Mouse (Mus musculus) forebrain, embryonic 16.5 days (tissue): ENCODE measurements around the gene Prdm11. TPM values are rescaled to one million over a fixed set of nuclear protein-coding genes. Genes with fewer than 3 reads are reported as not detected.

Experiments used
- ATAC-seq: fragments of 200-750 bp; cut with Nextera tagmentation; 2 replicates; pipeline ENCODE4 v1.8.0; 2017; ENCODE audit warnings: mild to moderate bottlenecking, moderate library complexity
- H3K27ac ChIP-seq: fragments of 300-500 bp; sonication (generic); 2 replicates; pipeline ENCODE4 v1.5.1; 2014; ENCODE audit warnings: low read length, control low read depth
- H3K27me3 ChIP-seq: fragments of 300-500 bp; sonication (generic); replicated peaks from 2 replicates; pipeline ENCODE4 v1.6.1; 2014; ENCODE audit warnings: low read length; ENCODE audit not compliant: control insufficient read depth, insufficient read depth
- H3K36me3 ChIP-seq: fragments of 300-500 bp; sonication (generic); 2 replicates; pipeline ENCODE4 v1.6.1; 2014; ENCODE audit not compliant: control insufficient read depth, insufficient read depth
- H3K4me1 ChIP-seq: fragments of 300-500 bp; sonication (generic); replicated peaks from 2 replicates; pipeline ENCODE4 v1.6.1; 2014; ENCODE audit warnings: low read length; ENCODE audit not compliant: control insufficient read depth, insufficient read depth
- H3K4me2 ChIP-seq: fragments of 300-500 bp; sonication (generic); 2 replicates; pipeline ENCODE4 v1.6.1; 2014; ENCODE audit warnings: mild to moderate bottlenecking, low read length, control low read depth
- H3K4me3 ChIP-seq: fragments of 300-500 bp; sonication (generic); replicated peaks from 2 replicates; pipeline ENCODE4 v1.5.1; 2014; ENCODE audit warnings: mild to moderate bottlenecking, low read length, control low read depth
- H3K9ac ChIP-seq: fragments of 300-500 bp; sonication (generic); replicated peaks from 2 replicates; pipeline ENCODE4 v1.6.1; 2014; ENCODE audit warnings: low read depth, low read length, control low read depth
- H3K9me3 ChIP-seq: fragments of 300-500 bp; sonication (generic); 2 replicates; pipeline ENCODE4 v1.6.1; 2016; ENCODE audit warnings: low read length; ENCODE audit not compliant: control insufficient read depth
- WGBS: fragments of 180-500 bp; shearing (Covaris S2); extraction: QIAGEN DNeasy Blood & Tissue Kit; methylation state at CpG from one replicate; pipeline ENCODE4 v1.1.7; 2014; 5-methylcytosine and 5-hydroxymethylcytosine counted together
- polyA plus RNA-seq: library from polyadenylated mRNA; unstranded; fragments of >200 nt; fragmentation: Nextera tagmentation; extraction: Ambion mirVana; gene quantifications from 2 replicates; pipeline ENCODE4 v1.2.1, GENCODE M21; 2015

Gene Prdm11
- 1.7 and 2.4 TPM in 2 replicates for polyA plus RNA-seq

- no peaks in the 10 kb centered on the region for H3K9me3 ChIP-seq
- under 1% methylated on average over 86 of the region's 90 CpGs for WGBS
- peak; percentile 49 for ATAC-seq
Measured at GRCm38 (mm10) chr2:93045818-93046508, at the start of gene Prdm11. Gene Prdm11 (minus strand): TSS chr2:93046167.

DNA sequence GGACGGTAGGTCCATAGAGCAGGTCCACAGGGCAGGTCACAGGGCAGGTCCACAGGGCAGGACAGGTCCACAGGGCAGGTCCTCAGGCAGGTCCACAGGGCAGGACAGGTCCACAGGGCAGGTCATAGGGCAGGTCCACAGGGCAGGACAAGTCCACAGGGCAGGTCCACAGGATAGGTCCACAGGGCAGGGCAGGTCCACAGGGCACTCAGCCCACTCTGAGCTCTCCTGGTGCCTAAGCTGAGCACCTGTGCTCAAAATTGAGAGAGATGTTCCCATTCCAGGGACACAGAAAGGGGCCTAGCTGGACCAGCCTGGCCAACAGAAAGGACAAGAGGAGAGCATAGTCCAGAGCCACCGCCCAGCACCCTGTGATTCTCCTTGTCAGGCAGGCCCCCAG, 46.4 kb upstream of the Prdm11 start:
- Histone ChIP-seq H3K4me1 (peaks cover 29% of the 10 kb centered on the region), H3K27ac (no peak overlapping the region), H3K9ac (no peak overlapping the region), H3K27me3 (no peaks in the 10 kb centered on the region), H3K36me3 (no peaks in the 10 kb centered on the region), H3K9me3 (no peaks in the 10 kb centered on the region), H3K4me3 (no peak overlapping the region), H3K4me2 (no peak overlapping the region)
- WGBS, result 68% methylated on average over 2 of the region's 2 CpGs
- no peak for ATAC-seq

More at GRCm38 (mm10) chr2:93045818-93046508, at the start of gene Prdm11:
- H3K27me3 ChIP-seq, result no peaks in the 10 kb centered on the region
- peak within 1 kb of the TSS; percentile 91 for H3K27ac ChIP-seq
- peak within 1 kb of the TSS; percentile 82 for H3K4me3 ChIP-seq
- peak within 1 kb of the TSS; percentile 70 for H3K4me2 ChIP-seq
- H3K4me1 ChIP-seq, result peaks cover 16% of the 10 kb centered on the region
- peak within 1 kb of the TSS; percentile 94 for H3K9ac ChIP-seq
- no peaks in the 10 kb centered on the region for H3K36me3 ChIP-seq

DNA sequence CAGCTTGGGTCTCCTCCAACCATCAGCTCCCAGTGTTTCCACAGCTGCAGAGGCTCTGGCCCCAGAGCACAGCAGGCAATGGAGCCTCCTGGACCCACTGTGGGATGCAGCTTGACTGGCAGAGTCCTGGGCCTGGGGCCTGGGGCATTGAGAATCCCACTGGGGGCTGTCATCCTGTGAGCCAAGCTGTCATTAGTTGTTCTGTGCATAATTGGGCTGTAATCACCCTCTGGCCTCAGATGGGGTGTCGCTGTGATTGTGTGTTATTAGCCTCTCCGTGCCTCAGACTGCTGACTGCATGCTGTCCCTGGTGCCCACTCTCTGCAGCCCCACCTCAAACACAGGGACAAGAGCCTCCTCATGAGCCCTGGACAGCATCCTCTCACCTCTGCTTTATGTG, 45.7 kb upstream of the Prdm11 start:
- WGBS, result 5% methylated on average over 2 of the region's 2 CpGs
- no peak overlapping the region for H3K9ac ChIP-seq
- peak; percentile 77 for ATAC-seq
- no peaks in the 10 kb centered on the region for H3K27me3 ChIP-seq
- H3K4me2 ChIP-seq, result no peak overlapping the region
- peaks cover 29% of the 10 kb centered on the region for H3K4me1 ChIP-seq
- no peaks in the 10 kb centered on the region for H3K36me3 ChIP-seq
- H3K27ac ChIP-seq, result no peak overlapping the region
- no peaks in the 10 kb centered on the region for H3K9me3 ChIP-seq
- H3K4me3 ChIP-seq, result no peak overlapping the region

GRCm38 (mm10) chr2:93089379-93090089, 43.6 kb upstream of the Prdm11 start:
- Histone ChIP-seq H3K4me2 (no peak overlapping the region), H3K27ac (no peak overlapping the region), H3K27me3 (no peaks in the 10 kb centered on the region), H3K9ac (no peak overlapping the region), H3K4me3 (no peak overlapping the region), H3K36me3 (no peaks in the 10 kb centered on the region), H3K4me1 (peaks cover 31% of the 10 kb centered on the region), H3K9me3 (no peaks in the 10 kb centered on the region)
- peak; percentile 64 for ATAC-seq
- WGBS, result 41% methylated on average over 7 of the region's 7 CpGs

DNA sequence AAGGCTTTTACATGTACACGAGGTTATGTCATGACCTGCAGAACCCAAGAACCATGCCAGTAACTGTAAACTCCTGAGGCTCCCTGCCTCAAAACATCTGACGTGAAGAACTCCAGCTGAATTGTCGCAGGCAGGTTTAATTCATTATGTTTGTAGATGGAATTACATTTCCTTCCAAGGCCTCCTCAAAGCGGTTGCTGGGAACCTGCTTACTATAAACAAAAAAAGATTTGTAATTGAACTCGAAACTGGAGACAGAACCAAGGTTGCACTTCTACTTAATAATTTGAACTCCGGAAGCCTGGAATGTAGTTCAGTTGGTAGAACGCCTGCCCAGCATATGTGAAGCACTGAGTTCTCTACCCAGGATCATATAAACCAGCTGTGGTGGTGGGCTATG, 42.0 kb upstream of the Prdm11 start:
- Histone ChIP-seq H3K9me3 (no peaks in the 10 kb centered on the region), H3K27ac (no peak overlapping the region), H3K36me3 (no peaks in the 10 kb centered on the region), H3K4me3 (no peak overlapping the region), H3K4me1 (peaks cover 31% of the 10 kb centered on the region), H3K27me3 (no peaks in the 10 kb centered on the region), H3K9ac (no peak overlapping the region), H3K4me2 (no peak overlapping the region)
- ATAC-seq, result no peak
- WGBS, result 91% methylated on average over 7 of the region's 7 CpGs

GRCm38 (mm10) chr2:93085291-93086027, 39.5 kb upstream of the Prdm11 start:
- peaks cover 14% of the 10 kb centered on the region for H3K4me1 ChIP-seq
- WGBS, result 38% methylated on average over 8 of the region's 8 CpGs
- ATAC-seq, result peak; percentile 45

GRCm38 (mm10) chr2:93084481-93084880, 38.5 kb upstream of the Prdm11 start:
- H3K4me1 ChIP-seq, result peaks cover 7% of the 10 kb centered on the region
- no peak overlapping the region for H3K27ac ChIP-seq
- H3K9me3 ChIP-seq, result no peaks in the 10 kb centered on the region
- WGBS, result 78% methylated on average over 5 of the region's 5 CpGs
- no peaks in the 10 kb centered on the region for H3K27me3 ChIP-seq
- H3K9ac ChIP-seq, result no peak overlapping the region
- H3K4me2 ChIP-seq, result no peak overlapping the region
- no peak for ATAC-seq
- H3K4me3 ChIP-seq, result no peak overlapping the region
- H3K36me3 ChIP-seq, result no peaks in the 10 kb centered on the region

More at GRCm38 (mm10) chr2:93085291-93086027, 39.5 kb upstream of the Prdm11 start:
- Histone ChIP-seq H3K27ac (no peak overlapping the region; the same call in 1 of the 2 replicates), H3K4me2 (no peak overlapping the region), H3K9ac (no peak overlapping the region), H3K9me3 (no peaks in the 10 kb centered on the region), H3K36me3 (no peaks in the 10 kb centered on the region), H3K4me3 (no peak overlapping the region), H3K27me3 (no peaks in the 10 kb centered on the region)

- 57% methylated on average over 4 of the region's 4 CpGs for WGBS
- no peak for ATAC-seq
- Histone ChIP-seq H3K9me3 (no peaks in the 10 kb centered on the region), H3K27me3 (no peaks in the 10 kb centered on the region), H3K9ac (no peak overlapping the region), H3K4me2 (no peak overlapping the region), H3K27ac (no peak overlapping the region), H3K36me3 (no peaks in the 10 kb centered on the region), H3K4me3 (no peak overlapping the region), H3K4me1 (peaks cover 7% of the 10 kb centered on the region)
Measured at GRCm38 (mm10) chr2:93083317-93083716, 37.4 kb upstream of the Prdm11 start.

GRCm38 (mm10) chr2:93082846-93083245, 36.9 kb upstream of the Prdm11 start:
- 47% methylated on average over 3 of the region's 3 CpGs for WGBS
- no peak overlapping the region for H3K4me3 ChIP-seq
- H3K27me3 ChIP-seq, result no peaks in the 10 kb centered on the region
- H3K4me1 ChIP-seq, result peaks cover 7% of the 10 kb centered on the region
- H3K27ac ChIP-seq, result no peak overlapping the region
- H3K36me3 ChIP-seq, result no peaks in the 10 kb centered on the region
- H3K4me2 ChIP-seq, result no peak overlapping the region
- no peak overlapping the region for H3K9ac ChIP-seq
- no peaks in the 10 kb centered on the region for H3K9me3 ChIP-seq
- 0 out of 2 replicates have a peak, but pooled peaks have one; percentile 51 for ATAC-seq
